Mouse (Mus musculus) stomach, embryonic 16.5 days (tissue): Measurements from ENCODE around the gene Olfr1047. TPM values are rescaled to one million over a fixed set of nuclear protein-coding genes. Genes with fewer than 3 reads are reported as not detected.

Source experiments
- polyA plus RNA-seq: library from polyadenylated mRNA; unstranded; fragments of >200 nt; fragmentation: Nextera tagmentation; extraction: Ambion mirVana; gene quantifications from 2 replicates; pipeline ENCODE4 v1.2.1, GENCODE M21; 2015

Olfr1047 gene
- polyA plus RNA-seq, 1 experiment from 2014 or later, result not detected

Other genes with a start within 250 kb of the Olfr1047 start
- gene Olfr1031, start 241.1 kb downstream of the Olfr1047 start, polyA plus RNA-seq, result not detected in 2 replicates
- not detected in 2 replicates for gene Olfr1032, start 225.9 kb downstream of the Olfr1047 start, polyA plus RNA-seq
- gene Olfr1033, start 210.8 kb downstream of the Olfr1047 start, polyA plus RNA-seq, result 4.9 and 5.4 TPM in 2 replicates
- 0.06 and 0.09 TPM in 2 replicates for gene Olfr1034, start 185.5 kb downstream of the Olfr1047 start, polyA plus RNA-seq
- not detected in 2 replicates for gene Olfr1036, start 157.4 kb downstream of the Olfr1047 start, polyA plus RNA-seq
- not detected in 2 replicates for gene Olfr1037, start 144.0 kb downstream of the Olfr1047 start, polyA plus RNA-seq
- gene Olfr1039, start 95.5 kb downstream of the Olfr1047 start, polyA plus RNA-seq, result not detected in 2 replicates
- not detected in 2 replicates for gene Olfr1040, start 84.7 kb downstream of the Olfr1047 start, polyA plus RNA-seq
- not detected in 2 replicates for gene Olfr1042, start 69.6 kb downstream of the Olfr1047 start, polyA plus RNA-seq
- not detected in 2 replicates for gene Olfr1043, start 63.9 kb downstream of the Olfr1047 start, polyA plus RNA-seq
- gene Olfr1044, start 53.6 kb downstream of the Olfr1047 start, polyA plus RNA-seq, result not detected in 2 replicates
- not detected in 2 replicates for gene Olfr52, start 45.7 kb downstream of the Olfr1047 start, polyA plus RNA-seq
- gene Olfr1045, start 28.4 kb downstream of the Olfr1047 start, polyA plus RNA-seq, result not detected in 2 replicates
- gene Olfr1046, start 12.1 kb downstream of the Olfr1047 start, polyA plus RNA-seq, result not detected in 2 replicates
- not detected in 2 replicates for gene Olfr1048, start 8.9 kb upstream of the Olfr1047 start, polyA plus RNA-seq
- not detected in 2 replicates for gene Olfr1049, start 26.9 kb upstream of the Olfr1047 start, polyA plus RNA-seq
- not detected in 2 replicates for gene Olfr1051, start 47.7 kb upstream of the Olfr1047 start, polyA plus RNA-seq
- not detected in 2 replicates for gene Olfr1052, start 61.1 kb upstream of the Olfr1047 start, polyA plus RNA-seq
- not detected in 2 replicates for gene Olfr1053, start 83.9 kb upstream of the Olfr1047 start, polyA plus RNA-seq
- gene Olfr1054, start 104.0 kb upstream of the Olfr1047 start, polyA plus RNA-seq, result not detected in 2 replicates
- gene Olfr1055, start 118.9 kb upstream of the Olfr1047 start, polyA plus RNA-seq, result not detected in 2 replicates
- not detected in 2 replicates for gene Olfr1056, start 131.1 kb upstream of the Olfr1047 start, polyA plus RNA-seq
- not detected in 2 replicates for gene Olfr1057, start 147.0 kb upstream of the Olfr1047 start, polyA plus RNA-seq
- not detected in 2 replicates for gene Olfr1058, start 157.2 kb upstream of the Olfr1047 start, polyA plus RNA-seq
- gene Olfr1061, start 182.6 kb upstream of the Olfr1047 start, polyA plus RNA-seq, result not detected in 2 replicates
- gene Olfr1062, start 195.3 kb upstream of the Olfr1047 start, polyA plus RNA-seq, result not detected in 2 replicates
- gene Olfr1065, start 219.2 kb upstream of the Olfr1047 start, polyA plus RNA-seq, result not detected in 2 replicates
- gene Olfr1066, start 224.9 kb upstream of the Olfr1047 start, polyA plus RNA-seq, result not detected in 2 replicates